Comparison of ENCODE assay signal across 14 mouse cellular contexts in the genomic region with DNA sequence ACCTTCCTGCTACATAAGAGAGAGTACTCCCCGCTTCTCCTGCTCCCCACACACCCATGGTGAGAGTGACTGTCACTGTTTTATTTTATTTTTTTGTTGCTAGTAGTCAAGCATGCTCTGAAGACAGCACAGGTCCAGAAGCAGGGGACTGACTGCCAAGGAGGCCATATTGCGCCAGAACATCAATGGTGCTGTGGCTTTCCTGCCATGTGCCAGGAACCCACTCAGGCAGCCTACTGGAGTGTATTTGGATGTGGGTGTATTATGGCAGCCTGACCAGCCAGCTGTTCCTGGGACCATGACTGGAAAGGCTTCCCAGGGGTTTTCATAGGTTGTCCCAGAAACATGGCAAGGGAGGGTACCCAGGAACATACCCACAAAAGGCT.
A peak's percentile ranks its signal among the peaks of the same experiment; 100 is the strongest.
DNase-seq lines count a peak whose midpoint lies in the region.
"Had no signal": no experiment of that assay in that cellular context is flagged by ENCODE, and none has a peak within 500 bp of the region (broad histone marks: within the 10 kb centered on the region; RNA-seq: fewer than 3 reads in every experiment).

No protein-coding gene starts in this region.

- intact Hi-C loops in left cerebral cortex, postnatal 4 days (cut with DNase I), result no loop called here
- intact Hi-C loops in left cerebral cortex, postnatal 36 days (cut with DNase I), result no loop called here

- DNase-seq in cerebellum, postnatal 10 days, result peak; percentile 73 to 84
- DNase-seq in cerebellum, adult 9-11 months, result no peak
- DNase-seq in layer of hippocampus, adult 18-20 months (ENCODE audit: low spot score in 2 of 2), result peak; percentile 37 to 66
- DNase-seq in layer of hippocampus, adult 11-12 months (ENCODE audit: low spot score), result no peak
- peak; percentile 74 for DNase-seq in left cerebral cortex, postnatal 4 days
- no peak for DNase-seq in left cerebral cortex, postnatal 36 days (ENCODE audit: low spot score in 2 of 2)
- no peak for DNase-seq in frontal cortex, postnatal 25 days (ENCODE audit: low spot score in 2 of 2)
- DNase-seq: adrenal gland, adult 8-10 months; B cell, adult 2 months; cerebellum, adult 11-12 months; cerebellum, adult 9-10 months; gastrocnemius, postnatal 14 days; heart, adult 2 months; heart, postnatal 14 days had no signal

Comparison
In these comparisons a context has a peak if more than half of its experiments do, and no peak if none do; other contexts are left out.
1. DNase-seq: peak in cerebellum, postnatal 10 days (2 of 2), layer of hippocampus, adult 18-20 months (2 of 2) and left cerebral cortex, postnatal 4 days (single experiment); none in cerebellum, adult 9-11 months (single experiment), layer of hippocampus, adult 11-12 months (single experiment), left cerebral cortex, postnatal 36 days (0 of 2) and frontal cortex, postnatal 25 days (0 of 2).